Mouse (Mus musculus): ENCODE measurements at regions not wholly inside any gene's neighbourhood (a gene's known extent, or its start where the extent isn't known, plus 50 kb on each side); places are given as distances from the start of the nearest gene placed in this dataset.

DNA sequence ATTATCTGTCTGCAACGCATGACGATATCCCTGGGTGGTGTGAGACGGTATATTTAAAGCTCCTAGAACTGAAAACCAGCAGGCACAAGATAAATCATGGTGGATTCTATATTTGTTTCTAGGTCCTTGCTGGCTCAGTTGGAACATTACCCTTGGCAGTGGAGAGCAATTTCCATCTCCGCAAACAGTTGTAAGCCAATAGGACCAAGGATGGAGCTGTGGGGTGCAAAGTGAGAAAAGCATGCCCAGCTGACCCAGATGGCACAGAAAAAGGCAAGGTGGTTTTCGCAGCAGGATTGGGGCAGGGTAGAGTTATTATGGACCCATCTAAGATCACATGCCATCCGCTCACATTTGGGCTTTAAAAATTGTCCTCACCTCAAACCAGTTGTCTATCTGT lies 1683.8 kb upstream of the Gm6569 start:
- H3K27me3 ChIP-seq (replicated peaks; ENCODE audit: control insufficient read depth, insufficient read depth, low read length): no peaks in the 10 kb centered on the region
- no peaks in the 10 kb centered on the region for H3K4me1 ChIP-seq (ENCODE audit: control insufficient read depth, insufficient read depth, low read length)
- H3K4me3 ChIP-seq (ENCODE audit: insufficient read depth, low read depth, low read length): no peak overlapping the region
- no peaks in the 10 kb centered on the region for H3K36me3 ChIP-seq (ENCODE audit: control insufficient read depth, insufficient read depth, low read length)
- no peak for TF ChIP-seq CTCF (conservative IDR thresholded peaks at IDR 0.05; ENCODE audit: insufficient read depth, insufficient read length, low read depth, low read length)
- TF ChIP-seq POLR2A (IDR thresholded peaks at IDR 0.05; ENCODE audit: low read depth, low read length): no peak
- no peak overlapping the region for H3K27ac ChIP-seq (ENCODE audit: insufficient read depth, low read depth, low read length)
- no peak for DNase-seq
- WGBS: 64% methylated on average over 6 of the region's 6 CpGs

DNA sequence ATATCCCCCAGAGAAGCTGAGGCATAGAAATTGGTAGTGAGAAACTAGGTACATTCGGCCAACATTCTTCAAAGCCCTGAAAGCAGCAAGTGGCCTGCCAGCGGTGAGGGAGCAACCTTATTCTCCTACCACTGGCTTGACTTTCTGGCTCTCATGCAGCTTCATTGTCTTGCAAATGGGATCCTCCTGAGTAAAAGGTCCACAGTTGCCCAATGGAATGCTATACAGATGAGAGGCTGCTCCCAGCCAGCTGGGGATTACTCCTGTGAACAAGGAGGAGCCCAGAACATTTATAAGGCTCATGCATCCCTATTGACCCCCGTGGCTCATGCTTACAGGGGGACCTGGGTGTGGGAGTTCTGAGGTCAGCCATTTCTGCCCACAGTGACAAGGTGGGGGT lies 1675.9 kb upstream of the Gm6569 start:
- Histone ChIP-seq H3K4me3 (ENCODE audit: insufficient read depth, low read depth, low read length) (no peak overlapping the region), H3K4me1 (ENCODE audit: control insufficient read depth, insufficient read depth, low read length) (no peaks in the 10 kb centered on the region), H3K27ac (ENCODE audit: insufficient read depth, low read depth, low read length) (no peak overlapping the region), H3K27me3 (replicated peaks; ENCODE audit: control insufficient read depth, insufficient read depth, low read length) (no peaks in the 10 kb centered on the region), H3K36me3 (ENCODE audit: control insufficient read depth, insufficient read depth, low read length) (no peaks in the 10 kb centered on the region)
- DNase-seq: no peak
- TF ChIP-seq POLR2A (IDR thresholded peaks at IDR 0.05; ENCODE audit: low read depth, low read length) (no peak), CTCF (conservative IDR thresholded peaks at IDR 0.05; ENCODE audit: insufficient read depth, insufficient read length, low read depth, low read length) (no peak)
- 60% methylated on average over 3 of the region's 3 CpGs for WGBS

GRCm38 (mm10) chr15:72200861-72201260 lies 1633.5 kb upstream of the Gm6569 start:
- Histone ChIP-seq H3K4me1 (ENCODE audit: control insufficient read depth, insufficient read depth, low read length) (no peaks in the 10 kb centered on the region), H3K27ac (ENCODE audit: insufficient read depth, low read depth, low read length) (no peak overlapping the region), H3K4me3 (ENCODE audit: insufficient read depth, low read depth, low read length) (no peak overlapping the region), H3K27me3 (replicated peaks; ENCODE audit: control insufficient read depth, insufficient read depth, low read length) (no peaks in the 10 kb centered on the region), H3K36me3 (ENCODE audit: control insufficient read depth, insufficient read depth, low read length) (no peaks in the 10 kb centered on the region)
- DNase-seq: no peak
- no peak for TF ChIP-seq CTCF (conservative IDR thresholded peaks at IDR 0.05; ENCODE audit: insufficient read depth, insufficient read length, low read depth, low read length)
- no peak for TF ChIP-seq POLR2A (IDR thresholded peaks at IDR 0.05; ENCODE audit: low read depth, low read length)
- 28% methylated on average over 3 of the region's 3 CpGs for WGBS

- no peak overlapping the region for H3K4me3 ChIP-seq (ENCODE audit: insufficient read depth, low read depth, low read length)
- no peaks in the 10 kb centered on the region for H3K36me3 ChIP-seq (ENCODE audit: control insufficient read depth, insufficient read depth, low read length)
- no peak overlapping the region for H3K27ac ChIP-seq (ENCODE audit: insufficient read depth, low read depth, low read length)
- TF ChIP-seq CTCF (conservative IDR thresholded peaks at IDR 0.05; ENCODE audit: insufficient read depth, insufficient read length, low read depth, low read length): no peak
- DNase-seq: no peak
- WGBS: 44% methylated on average over 1 of the region's 1 CpGs
- no peaks in the 10 kb centered on the region for H3K4me1 ChIP-seq (ENCODE audit: control insufficient read depth, insufficient read depth, low read length)
- no peaks in the 10 kb centered on the region for H3K27me3 ChIP-seq (replicated peaks; ENCODE audit: control insufficient read depth, insufficient read depth, low read length)
These were observed 1632.6 kb upstream of the Gm6569 start for GRCm38 (mm10) chr15:72201791-72202190.

GRCm38 (mm10) chr15:72205240-72205799 lies 1629.0 kb upstream of the Gm6569 start:
- Histone ChIP-seq H3K36me3 (ENCODE audit: control insufficient read depth, insufficient read depth, low read length) (no peaks in the 10 kb centered on the region), H3K27ac (ENCODE audit: insufficient read depth, low read depth, low read length) (no peak overlapping the region), H3K4me1 (ENCODE audit: control insufficient read depth, insufficient read depth, low read length) (no peaks in the 10 kb centered on the region), H3K4me3 (ENCODE audit: insufficient read depth, low read depth, low read length) (no peak overlapping the region), H3K27me3 (replicated peaks; ENCODE audit: control insufficient read depth, insufficient read depth, low read length) (no peaks in the 10 kb centered on the region)
- 65% methylated on average over 8 of the region's 8 CpGs for WGBS
- TF ChIP-seq CTCF (conservative IDR thresholded peaks at IDR 0.05; ENCODE audit: insufficient read depth, insufficient read length, low read depth, low read length): no peak
- TF ChIP-seq POLR2A (IDR thresholded peaks at IDR 0.05; ENCODE audit: low read depth, low read length): no peak
- DNase-seq: no peak

GRCm38 (mm10) chr15:72205950-72206349 lies 1628.4 kb upstream of the Gm6569 start:
- 7% methylated on average over 9 of the region's 9 CpGs for WGBS
- H3K36me3 ChIP-seq (ENCODE audit: control insufficient read depth, insufficient read depth, low read length): no peaks in the 10 kb centered on the region
- H3K27me3 ChIP-seq (replicated peaks; ENCODE audit: control insufficient read depth, insufficient read depth, low read length): no peaks in the 10 kb centered on the region
- no peaks in the 10 kb centered on the region for H3K4me1 ChIP-seq (ENCODE audit: control insufficient read depth, insufficient read depth, low read length)
- no peak overlapping the region for H3K4me3 ChIP-seq (ENCODE audit: insufficient read depth, low read depth, low read length)
- no peak overlapping the region for H3K27ac ChIP-seq (ENCODE audit: insufficient read depth, low read depth, low read length)
- DNase-seq: peak; percentile 33
- peak; percentile 58 for TF ChIP-seq CTCF (conservative IDR thresholded peaks at IDR 0.05; ENCODE audit: insufficient read depth, insufficient read length, low read depth, low read length)
- TF ChIP-seq POLR2A (IDR thresholded peaks at IDR 0.05; ENCODE audit: low read depth, low read length): no peak

- H3K4me1 ChIP-seq (ENCODE audit: control insufficient read depth, insufficient read depth, low read length): no peaks in the 10 kb centered on the region
- no peak overlapping the region for H3K27ac ChIP-seq (ENCODE audit: insufficient read depth, low read depth, low read length)
- H3K36me3 ChIP-seq (ENCODE audit: control insufficient read depth, insufficient read depth, low read length): no peaks in the 10 kb centered on the region
- DNase-seq: no peak
- WGBS: 82% methylated on average over 4 of the region's 4 CpGs
- H3K4me3 ChIP-seq (ENCODE audit: insufficient read depth, low read depth, low read length): no peak overlapping the region
- H3K27me3 ChIP-seq (replicated peaks; ENCODE audit: control insufficient read depth, insufficient read depth, low read length): no peaks in the 10 kb centered on the region
- TF ChIP-seq CTCF (conservative IDR thresholded peaks at IDR 0.05; ENCODE audit: insufficient read depth, insufficient read length, low read depth, low read length): no peak
- TF ChIP-seq POLR2A (IDR thresholded peaks at IDR 0.05; ENCODE audit: low read depth, low read length): no peak
These were observed 1626.8 kb upstream of the Gm6569 start for GRCm38 (mm10) chr15:72207589-72207988.

Data from kidney, adult 2 months (tissue).